Mouse (Mus musculus): ENCODE measurements around the gene Fn3krp. TPM values are rescaled to one million over a fixed set of nuclear protein-coding genes. Genes with fewer than 3 reads are reported as not detected.

The Fn3krp gene
- polyA plus RNA-seq, 1 experiment from 2014 or later = 4.4 TPM

DNA sequence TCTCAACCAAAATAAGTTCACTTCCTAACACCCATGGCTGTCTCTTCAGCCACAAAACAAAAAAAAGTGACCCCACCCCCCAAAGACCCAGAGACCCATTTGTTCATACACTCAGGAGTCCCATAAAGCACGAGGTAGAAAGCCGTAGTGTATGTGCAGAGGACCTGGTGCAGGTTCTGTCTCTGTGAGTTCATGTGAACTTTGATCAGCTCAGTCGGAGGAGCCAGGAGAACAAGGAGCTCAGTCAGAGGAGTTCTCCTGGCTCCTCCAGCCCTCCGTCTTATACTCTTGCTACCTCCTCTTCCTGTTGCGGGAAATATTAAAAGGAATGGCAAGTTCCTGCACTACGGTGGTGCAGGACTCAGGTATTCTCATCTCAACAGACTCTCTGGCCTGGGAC lies 46.2 kb downstream of the Fn3krp start:
- 92% methylated on average over 6 of the region's 6 CpGs for WGBS
- Histone ChIP-seq H3K9me3 (replicated peaks; ENCODE audit: control insufficient read depth, low read length) (no peaks in the 10 kb centered on the region), H3K36me3 (ENCODE audit: control insufficient read depth, insufficient read depth) (peaks cover 11% of the 10 kb centered on the region; the same call in 1 of the 2 replicates), H3K4me2 (ENCODE audit: low read depth, low read length) (no peak overlapping the region), H3K27ac (ENCODE audit: low read length) (no peak overlapping the region), H3K4me3 (ENCODE audit: low read length) (no peak overlapping the region), H3K4me1 (ENCODE audit: control insufficient read depth, insufficient read depth, low read length) (no peaks in the 10 kb centered on the region), H3K27me3 (ENCODE audit: control insufficient read depth, insufficient read depth, low read length) (no peaks in the 10 kb centered on the region), H3K9ac (ENCODE audit: low read length) (no peak overlapping the region)
- no peak for ATAC-seq (replicated peaks; ENCODE audit: extremely low read depth, insufficient read depth, low FRiP score)

DNA sequence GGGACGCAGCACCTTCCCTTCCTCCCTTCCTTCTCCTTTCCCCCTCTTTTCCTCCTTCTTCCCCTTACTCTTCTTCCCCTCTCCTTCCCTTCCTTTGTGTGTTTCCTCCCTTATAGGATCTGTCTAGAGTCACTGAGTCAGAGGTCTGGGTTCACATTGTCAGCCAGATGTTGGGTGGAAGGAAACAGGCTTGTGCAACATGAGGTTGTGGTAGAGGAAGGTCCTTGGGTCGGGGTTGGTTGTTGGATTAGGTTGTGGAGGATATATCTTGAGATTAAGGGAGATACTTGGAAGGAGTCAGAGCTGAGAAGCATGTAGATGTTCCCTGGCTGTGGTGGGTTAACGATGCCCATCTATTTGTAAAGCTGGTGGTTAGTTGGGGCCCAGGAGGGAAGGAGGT lies 53.6 kb downstream of the Fn3krp start:
- H3K36me3 ChIP-seq (ENCODE audit: control insufficient read depth, insufficient read depth) = 0 out of 2 replicates have a peak, but pooled peaks cover 4% of the 10 kb centered on the region
- ATAC-seq (replicated peaks; ENCODE audit: extremely low read depth, insufficient read depth, low FRiP score) = no peak
- no peak overlapping the region for H3K4me3 ChIP-seq (ENCODE audit: low read length)
- no peak overlapping the region for H3K27ac ChIP-seq (ENCODE audit: low read length)
- H3K4me1 ChIP-seq (ENCODE audit: control insufficient read depth, insufficient read depth, low read length) = no peaks in the 10 kb centered on the region
- no peak overlapping the region for H3K9ac ChIP-seq (ENCODE audit: low read length)
- no peaks in the 10 kb centered on the region for H3K9me3 ChIP-seq (replicated peaks; ENCODE audit: control insufficient read depth, low read length)
- WGBS = 71% methylated on average over 3 of the region's 3 CpGs
- H3K4me2 ChIP-seq (ENCODE audit: low read depth, low read length) = no peak overlapping the region
- no peaks in the 10 kb centered on the region for H3K27me3 ChIP-seq (ENCODE audit: control insufficient read depth, insufficient read depth, low read length)

DNA sequence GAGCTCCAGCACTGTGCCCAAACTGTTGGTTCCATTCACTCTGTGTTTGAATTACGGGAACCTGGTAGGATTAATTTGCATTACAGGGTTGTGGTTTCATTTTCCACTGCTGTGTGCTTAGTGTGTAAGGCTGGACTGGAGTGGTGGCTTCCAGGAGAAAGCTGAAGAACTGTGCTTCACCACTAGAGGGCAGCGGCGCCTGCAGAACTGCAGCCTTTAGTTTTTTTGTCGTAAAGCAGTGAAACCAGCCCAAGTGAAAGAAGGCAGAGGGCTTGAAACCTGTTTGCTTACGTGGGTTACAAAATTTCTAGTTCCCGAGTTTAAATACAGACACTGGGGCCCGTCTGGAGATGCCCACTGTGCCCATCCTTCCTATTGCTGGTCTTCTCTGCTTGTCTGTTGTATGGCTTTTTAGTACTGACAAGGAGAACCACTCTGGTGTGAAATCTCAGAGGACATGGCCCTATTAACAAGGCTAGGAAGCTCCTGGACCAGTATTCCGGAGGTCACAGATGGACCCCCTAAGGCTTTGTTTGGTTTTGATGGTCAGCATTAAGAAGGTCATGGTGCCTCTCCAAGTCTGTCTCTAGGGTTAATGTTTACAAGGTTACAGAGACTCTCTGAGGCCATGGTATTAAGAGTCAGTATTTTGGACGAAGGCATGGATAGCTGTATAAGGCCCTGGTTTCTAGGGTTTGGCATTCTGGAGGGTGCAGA lies 54.7 kb downstream of the Fn3krp start:
- 0 out of 2 replicates have a peak, but pooled peaks cover 4% of the 10 kb centered on the region for H3K36me3 ChIP-seq (ENCODE audit: control insufficient read depth, insufficient read depth)
- H3K27ac ChIP-seq (ENCODE audit: low read length) = no peak overlapping the region
- no peak overlapping the region for H3K9ac ChIP-seq (ENCODE audit: low read length)
- 32% methylated on average over 9 of the region's 9 CpGs for WGBS
- no peaks in the 10 kb centered on the region for H3K27me3 ChIP-seq (ENCODE audit: control insufficient read depth, insufficient read depth, low read length)
- no peak overlapping the region for H3K4me2 ChIP-seq (ENCODE audit: low read depth, low read length)
- no peaks in the 10 kb centered on the region for H3K9me3 ChIP-seq (replicated peaks; ENCODE audit: control insufficient read depth, low read length)
- no peak for ATAC-seq (replicated peaks; ENCODE audit: extremely low read depth, insufficient read depth, low FRiP score)
- H3K4me1 ChIP-seq (ENCODE audit: control insufficient read depth, insufficient read depth, low read length) = no peaks in the 10 kb centered on the region
- no peak overlapping the region for H3K4me3 ChIP-seq (ENCODE audit: low read length)

DNA sequence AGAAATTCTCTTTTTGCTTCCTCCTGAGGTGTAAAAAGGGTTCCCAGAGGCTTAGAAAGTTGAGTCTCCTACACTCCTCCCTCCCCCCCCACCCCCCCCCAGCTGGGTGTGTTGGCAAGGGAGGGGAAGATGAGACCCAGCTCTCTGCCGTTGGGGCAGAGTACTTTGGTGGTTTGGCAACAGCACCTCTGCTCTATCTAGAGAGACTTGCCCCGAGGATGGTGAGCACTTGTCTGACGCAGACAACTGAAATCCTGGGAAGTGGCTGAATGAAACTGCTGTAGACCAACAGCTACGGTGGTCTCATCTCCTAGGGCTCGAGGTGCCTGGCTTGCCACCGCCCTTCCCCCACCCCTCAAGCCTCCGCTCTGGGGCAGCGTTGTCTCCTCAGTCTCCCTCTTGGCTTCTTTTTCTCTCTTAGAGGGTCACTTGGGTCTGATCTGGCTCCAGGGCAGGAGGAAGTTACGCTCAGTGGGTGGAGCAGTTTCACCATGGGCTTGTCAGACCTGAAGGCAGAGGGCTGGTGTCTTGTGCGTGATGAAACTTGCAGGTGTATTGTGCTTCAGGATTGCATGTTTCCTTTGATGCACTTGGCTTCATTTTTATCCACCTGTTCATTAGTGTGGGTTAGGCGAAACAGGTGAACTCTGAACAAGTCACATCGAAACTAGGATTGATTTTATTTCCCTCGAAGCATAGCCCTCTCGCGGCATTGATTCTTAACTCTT lies 58.4 kb downstream of the Fn3krp start:
- H3K4me1 ChIP-seq (ENCODE audit: control insufficient read depth, insufficient read depth, low read length) = no peaks in the 10 kb centered on the region
- H3K4me3 ChIP-seq (ENCODE audit: low read length) = no peak overlapping the region
- no peaks in the 10 kb centered on the region for H3K27me3 ChIP-seq (ENCODE audit: control insufficient read depth, insufficient read depth, low read length)
- 85% methylated on average over 15 of the region's 15 CpGs for WGBS
- peaks cover 7% of the 10 kb centered on the region; the same call in 1 of the 2 replicates for H3K36me3 ChIP-seq (ENCODE audit: control insufficient read depth, insufficient read depth)
- no peak overlapping the region for H3K27ac ChIP-seq (ENCODE audit: low read length)
- ATAC-seq (replicated peaks; ENCODE audit: extremely low read depth, insufficient read depth, low FRiP score) = no peak
- no peak overlapping the region for H3K9ac ChIP-seq (ENCODE audit: low read length)
- H3K9me3 ChIP-seq (replicated peaks; ENCODE audit: control insufficient read depth, low read length) = no peaks in the 10 kb centered on the region
- no peak overlapping the region for H3K4me2 ChIP-seq (ENCODE audit: low read depth, low read length)

Small RNAs within 50 kb of the gene (microRNA-seq; reads per million reads assigned to microRNA genes)
- not detected for gene Mir7236

Other genes with a start within 250 kb of the Fn3krp start
- gene Hexdc, start 217.0 kb upstream of the Fn3krp start, polyA plus RNA-seq (2015; fragmentation: Nextera tagmentation; extraction: Ambion mirVana) = 9.1 and 9.3 TPM in 2 replicates
- 28.2 and 32.7 TPM in 2 replicates for gene Ogfod3, start 216.7 kb upstream of the Fn3krp start, polyA plus RNA-seq (2015; fragmentation: Nextera tagmentation; extraction: Ambion mirVana)
- 24.5 and 27.1 TPM in 2 replicates for gene Cybc1, start 192.1 kb upstream of the Fn3krp start, polyA plus RNA-seq (2015; fragmentation: Nextera tagmentation; extraction: Ambion mirVana)
- gene Narf, start 184.1 kb upstream of the Fn3krp start, polyA plus RNA-seq (2015; fragmentation: Nextera tagmentation; extraction: Ambion mirVana) = 64.9 and 68.4 TPM in 2 replicates
- 4.6 and 6.4 TPM in 2 replicates for gene Foxk2, start 161.4 kb upstream of the Fn3krp start, polyA plus RNA-seq (2015; fragmentation: Nextera tagmentation; extraction: Ambion mirVana)
- gene Wdr45b, start 67.0 kb upstream of the Fn3krp start, polyA plus RNA-seq (2015; fragmentation: Nextera tagmentation; extraction: Ambion mirVana) = 73.0 and 81.1 TPM in 2 replicates
- gene Rab40b, start 33.1 kb upstream of the Fn3krp start, polyA plus RNA-seq (2015; fragmentation: Nextera tagmentation; extraction: Ambion mirVana) = 6.2 and 7.9 TPM in 2 replicates
- gene Fn3k, start 13.5 kb downstream of the Fn3krp start, polyA plus RNA-seq (2015; fragmentation: Nextera tagmentation; extraction: Ambion mirVana) = 17.5 and 19.4 TPM in 2 replicates
- gene Tbcd, start 30.5 kb downstream of the Fn3krp start, polyA plus RNA-seq (2015; fragmentation: Nextera tagmentation; extraction: Ambion mirVana) = 21.1 and 22.8 TPM in 2 replicates
- gene Zfp750, start 97.9 kb downstream of the Fn3krp start, polyA plus RNA-seq (2015; fragmentation: Nextera tagmentation; extraction: Ambion mirVana) = 0.32 and 0.55 TPM in 2 replicates